Mouse (Mus musculus) hematopoietic stem cell, adult 5-6 weeks (primary cell): ENCODE results near the gene Gm21721. TPM values are rescaled to one million over a fixed set of nuclear protein-coding genes. Genes with fewer than 3 reads are reported as not detected.
"Not testable (repeated sequence)": the region's sequence is repeated elsewhere in the genome, so short reads cannot be mapped to it uniquely, and the experiment has no call there.

Source experiments
- ATAC-seq, 2 experiments: fragments of 125-278 bp in 1 of 2; replicated peaks in 1 of 2; 2 replicates each; pipeline ENCODE4 v1.8.0; 2016 to 2017; ENCODE audit warnings: inconsistent platforms in 2 of 2, mild to moderate bottlenecking in 2 of 2, moderate number of reproducible peaks in 2 of 2, low read depth in 1 of 2, moderate TSS enrichment in 1 of 2; ENCODE audit not compliant: low FRiP score in 2 of 2, poor library complexity in 2 of 2, severe bottlenecking in 2 of 2, insufficient read depth in 1 of 2, low TSS enrichment in 1 of 2
- total RNA-seq: library from RNA; stranded (forward); fragments of 172-1452, 232-1000 nt; gene quantifications from 2 replicates; pipeline ENCODE4 v1.2.3, GENCODE M21; 2017

The Gm21721 gene
- not detected in 2 replicates for total RNA-seq

- ATAC-seq, result not testable (repeated sequence)
Measured at GRCm38 (mm10) chrY:9202090-9202489, at the start of gene Gm21721. Gene Gm21721 (minus strand): TSS chrY:9202190.

Other genes starting within 250 kb of the Gm21721 start
- gene Gm21292, start 68.3 kb downstream of the Gm21721 start, total RNA-seq, result not detected in 2 replicates
- not detected in 2 replicates for gene Gm21812, start 145.0 kb upstream of the Gm21721 start, total RNA-seq
- gene Gm21874, start 214.0 kb upstream of the Gm21721 start, total RNA-seq, result not detected in 2 replicates